Mouse (Mus musculus) CD8-positive naive resting alpha-beta T cell, adult 2 months (primary cell): ENCODE results near the gene Zfp865.
"Not testable (repeated sequence)": the region's sequence is repeated elsewhere in the genome, so short reads cannot be mapped to it uniquely, and the experiment has no call there.

Source experiments
- DNase-seq, 2 experiments: peaks; one replicate each; pipeline ENCODE4 v3.0.0; 2022; ENCODE audit warnings: low read depth in 2 of 2, low spot score in 2 of 2

Gene Zfp865

DNA sequence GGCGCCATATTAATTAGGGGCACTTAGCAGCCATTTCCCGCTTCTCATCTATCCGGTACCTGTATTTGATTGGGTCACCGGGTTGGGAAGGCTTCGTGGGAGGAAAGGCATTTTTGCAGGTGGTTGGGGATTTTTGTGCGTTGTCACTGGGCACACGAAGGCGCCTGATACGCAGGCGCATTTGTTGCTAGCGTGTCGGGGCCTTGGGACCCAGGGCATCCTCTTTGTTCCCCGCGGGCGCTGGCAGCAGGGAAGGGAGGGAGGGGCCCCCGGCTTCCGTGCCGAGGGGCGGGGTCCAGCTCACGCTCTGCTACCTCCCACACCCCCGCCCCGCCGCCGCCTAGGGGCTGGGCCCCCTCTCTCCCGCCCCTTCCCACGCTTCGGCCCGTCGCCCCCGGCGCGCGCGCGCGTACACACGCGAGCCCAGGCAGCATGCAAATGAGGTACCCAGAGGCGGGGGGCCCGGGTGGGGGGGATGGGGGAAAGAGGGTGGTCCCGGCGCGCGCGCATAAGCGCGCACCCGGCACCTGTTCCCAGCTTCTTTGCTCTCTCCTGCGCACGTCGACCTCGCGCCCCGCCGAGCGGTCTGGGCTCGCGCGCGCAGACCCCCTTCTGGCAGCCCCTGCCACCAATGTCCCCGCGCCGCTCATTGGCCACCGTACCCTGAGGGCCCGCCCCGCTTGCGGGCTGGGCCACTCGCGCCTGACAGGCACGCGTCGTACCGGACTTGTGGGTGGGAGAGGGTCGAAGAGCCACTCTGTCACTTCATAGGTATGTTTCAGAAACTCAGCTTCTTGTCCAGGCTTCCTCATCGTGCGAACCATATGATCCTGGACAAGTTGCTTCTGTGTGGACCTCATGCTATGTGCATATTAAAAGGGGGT, 4.8 kb upstream of the Zfp865 start, which contains the start of gene Gm44973:
Gene Gm44973, plus strand, starts transcription at position 379 of the 884 bp plus-strand sequence.
- peak; percentile 82 to 89 for DNase-seq

DNA sequence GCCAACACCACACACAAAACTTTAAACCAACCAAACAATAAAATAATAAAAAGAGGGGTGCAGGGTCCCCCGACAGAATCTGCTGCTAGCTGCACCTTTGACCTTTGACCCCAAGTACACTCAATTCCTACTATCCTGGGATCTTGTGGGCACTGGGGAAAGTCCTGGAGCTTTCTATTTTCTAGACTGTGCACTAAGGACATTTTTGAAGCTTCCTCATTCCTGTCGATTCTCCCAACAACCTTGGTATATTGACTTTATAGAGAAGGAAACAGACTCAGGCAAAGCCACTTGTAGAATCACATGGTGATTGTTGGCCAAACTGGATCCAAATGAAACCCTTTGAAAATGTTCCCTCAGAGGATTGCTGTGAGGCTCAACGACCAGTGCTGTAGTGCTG, 4.1 kb upstream of the Zfp865 start:
- no peak for DNase-seq

DNA sequence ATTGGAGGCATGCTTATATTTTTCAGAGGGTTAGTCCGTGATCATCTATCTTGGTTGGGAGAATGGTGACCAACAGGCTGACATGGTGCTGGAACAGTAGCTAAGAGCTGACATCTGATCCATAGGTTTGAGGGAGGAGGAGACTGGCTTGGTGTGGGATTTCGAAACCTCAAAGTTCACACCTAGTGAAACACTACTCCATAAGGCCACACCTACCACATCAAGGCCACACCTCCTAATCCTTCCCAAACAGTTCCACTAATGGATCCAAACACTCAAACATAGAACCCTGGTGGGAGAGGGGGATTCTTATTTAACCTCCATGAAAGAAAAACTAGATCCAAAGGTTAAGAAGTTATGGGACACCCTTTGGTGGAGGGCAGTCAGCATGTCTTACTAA, 3.3 kb upstream of the Zfp865 start:
- DNase-seq = no peak

DNA sequence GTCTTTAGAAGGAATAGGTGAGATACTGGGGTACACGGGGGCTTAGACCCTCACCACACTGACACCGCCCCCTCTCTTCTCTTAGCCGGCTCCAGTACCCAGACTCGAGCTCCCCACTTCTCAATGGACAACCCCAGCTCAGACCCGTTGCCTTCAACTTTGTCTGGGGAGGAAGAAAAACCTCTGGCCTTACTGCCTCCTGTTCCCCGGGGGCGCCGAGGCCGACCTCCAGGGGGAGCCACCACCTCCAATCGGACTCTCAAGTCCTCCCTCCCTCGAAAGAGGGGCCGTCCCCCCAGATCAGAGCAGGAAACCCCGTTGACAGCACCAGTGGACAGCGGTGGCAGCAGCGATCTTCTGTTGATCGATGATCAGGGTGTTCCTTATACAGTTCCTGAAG, 2.8 kb upstream of the Zfp865 start:
- peak in 1 of 2 experiments; percentile 37 for DNase-seq

DNA sequence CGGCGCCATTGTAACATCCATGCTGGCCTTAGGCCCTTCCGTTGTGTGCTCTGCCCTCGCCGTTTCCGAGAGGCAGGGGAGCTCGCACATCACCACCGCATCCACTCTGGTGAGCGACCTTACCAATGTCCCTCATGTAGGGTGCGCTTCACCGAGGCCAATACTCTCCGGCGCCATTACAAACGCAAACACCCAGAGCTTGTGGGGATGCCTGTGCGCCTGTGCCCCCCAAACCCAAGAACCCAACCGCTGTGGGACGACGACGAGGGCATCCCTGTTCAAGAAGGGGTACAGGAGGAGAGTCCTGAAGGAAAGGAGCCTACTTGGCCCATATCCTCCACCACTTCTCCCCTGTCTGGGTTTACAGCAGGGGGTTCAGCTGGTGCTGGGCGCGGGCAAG, 2.2 kb upstream of the Zfp865 start:
- DNase-seq = no peak

DNA sequence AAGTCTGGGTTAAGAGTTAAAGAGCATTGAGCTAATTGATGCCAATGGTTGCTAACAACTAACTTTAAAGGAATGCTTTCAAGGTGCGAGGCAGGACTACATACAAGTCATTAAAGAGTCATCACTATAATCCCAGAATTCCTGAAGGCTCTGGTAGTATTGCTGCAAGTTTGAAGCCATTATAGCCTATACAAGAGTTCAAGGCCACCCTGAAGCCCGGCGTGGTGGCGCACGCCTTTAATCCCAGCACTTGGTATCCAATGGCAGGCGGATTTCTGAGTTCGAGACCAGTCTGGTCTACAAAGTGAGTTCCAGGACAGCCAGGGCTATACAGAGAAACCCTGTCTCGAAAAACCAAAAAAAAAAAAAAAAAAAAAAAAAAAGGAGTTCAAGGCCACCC, 600 bp upstream of the Zfp865 start:
- DNase-seq = not testable (repeated sequence)

DNA sequence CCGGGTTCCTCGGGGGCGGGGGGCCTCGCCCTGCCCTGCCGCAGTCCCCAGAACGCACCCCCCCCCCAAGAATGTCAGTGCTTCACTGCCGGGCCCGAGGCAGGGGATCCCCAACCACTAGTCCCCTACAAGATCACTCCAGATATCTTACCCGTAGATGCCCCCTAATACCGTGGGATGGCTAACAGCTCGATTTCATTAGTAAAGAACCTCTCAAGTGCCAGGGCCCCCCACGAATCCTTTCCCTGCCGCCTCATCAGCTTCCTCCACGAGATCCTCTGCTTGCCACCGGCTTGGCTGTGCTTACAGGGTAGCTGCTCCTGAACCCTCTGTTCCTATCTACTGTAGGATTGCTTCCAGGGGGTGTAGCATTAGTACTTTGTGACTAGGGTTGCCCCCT, 509 bp downstream of the Zfp865 start:
- no peak for DNase-seq

DNA sequence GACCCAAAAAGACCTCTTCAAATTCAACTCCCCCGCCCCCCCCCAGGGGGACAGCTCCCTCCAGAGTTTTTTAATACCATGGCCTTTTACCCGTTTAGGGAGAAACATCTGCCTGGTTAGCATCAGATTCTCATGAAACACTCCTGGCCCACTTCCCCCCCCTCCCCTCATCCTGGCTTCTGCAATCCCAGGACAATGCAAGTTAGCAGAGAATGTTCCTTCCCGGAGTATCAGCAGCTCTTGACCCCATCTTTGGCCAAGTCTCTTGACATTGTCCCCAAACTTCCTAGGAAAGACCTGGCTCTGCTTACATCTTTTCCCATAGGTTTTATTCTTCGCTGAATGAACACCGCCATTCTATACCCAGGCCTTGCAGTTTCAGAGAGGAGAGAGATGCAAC, 1.0 kb downstream of the Zfp865 start:
- no peak for DNase-seq

DNA sequence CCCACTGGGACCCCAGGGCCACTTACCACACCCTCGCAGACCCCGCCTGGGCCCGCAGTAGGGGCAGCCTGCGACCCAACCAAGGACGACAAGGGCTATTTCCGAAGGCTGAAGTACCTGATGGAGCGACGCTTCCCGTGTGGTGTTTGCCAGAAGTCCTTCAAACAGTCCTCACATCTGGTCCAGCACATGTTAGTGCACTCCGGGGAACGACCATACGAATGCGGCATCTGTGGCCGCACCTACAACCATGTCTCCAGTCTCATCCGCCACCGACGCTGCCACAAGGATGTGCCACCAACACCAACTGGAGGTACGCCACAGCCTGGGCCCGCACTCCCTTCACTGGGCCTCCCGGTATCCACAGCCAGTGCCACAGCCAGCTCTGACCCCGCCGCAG, 9.4 kb downstream of the Zfp865 start:
- no peak for DNase-seq

DNA sequence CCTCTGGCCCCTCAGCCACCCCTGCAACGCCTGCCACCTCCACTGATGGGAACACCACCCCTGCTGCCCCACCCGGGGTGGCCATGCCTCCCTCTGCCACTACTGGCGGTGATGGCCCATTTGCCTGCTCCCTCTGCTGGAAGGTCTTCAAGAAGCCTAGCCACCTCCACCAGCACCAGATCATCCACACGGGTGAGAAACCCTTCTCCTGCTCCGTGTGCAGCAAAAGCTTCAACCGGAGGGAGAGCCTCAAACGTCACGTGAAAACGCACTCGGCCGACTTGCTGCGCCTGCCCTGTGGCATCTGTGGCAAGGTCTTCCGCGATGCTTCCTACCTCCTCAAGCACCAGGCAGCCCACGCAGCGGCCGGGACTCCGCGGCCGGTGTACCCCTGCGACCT, 9.8 kb downstream of the Zfp865 start:
- no peak for DNase-seq

DNA sequence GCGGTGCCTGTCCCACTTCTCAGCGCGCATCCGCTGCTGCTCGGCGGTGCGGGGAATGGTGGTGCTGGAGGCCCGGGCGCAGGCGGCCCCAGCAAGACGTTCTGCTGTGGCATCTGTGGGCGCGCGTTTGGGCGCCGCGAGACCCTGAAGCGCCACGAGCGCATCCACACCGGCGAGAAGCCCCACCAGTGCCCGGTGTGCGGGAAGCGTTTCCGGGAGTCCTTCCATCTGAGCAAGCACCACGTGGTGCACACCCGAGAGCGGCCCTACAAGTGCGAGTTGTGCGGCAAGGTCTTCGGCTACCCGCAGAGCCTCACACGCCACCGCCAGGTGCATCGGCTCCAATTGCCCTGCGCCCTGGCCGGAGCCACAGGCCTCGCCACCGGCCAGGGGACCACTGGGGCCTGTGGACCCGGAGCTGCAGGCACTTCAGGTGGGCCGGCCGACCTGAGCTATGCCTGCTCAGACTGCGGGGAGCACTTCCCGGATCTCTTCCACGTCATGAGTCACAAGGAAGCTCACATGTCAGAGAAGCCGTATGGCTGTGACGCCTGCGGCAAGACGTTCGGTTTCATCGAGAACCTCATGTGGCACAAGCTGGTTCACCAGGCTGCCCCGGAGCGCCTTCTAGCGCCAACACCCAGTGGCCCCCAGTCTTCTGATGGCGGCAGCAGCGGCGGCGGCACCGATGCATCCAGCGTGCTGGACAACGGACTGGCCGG, 10.5 kb downstream of the Zfp865 start:
- no peak for DNase-seq

DNA sequence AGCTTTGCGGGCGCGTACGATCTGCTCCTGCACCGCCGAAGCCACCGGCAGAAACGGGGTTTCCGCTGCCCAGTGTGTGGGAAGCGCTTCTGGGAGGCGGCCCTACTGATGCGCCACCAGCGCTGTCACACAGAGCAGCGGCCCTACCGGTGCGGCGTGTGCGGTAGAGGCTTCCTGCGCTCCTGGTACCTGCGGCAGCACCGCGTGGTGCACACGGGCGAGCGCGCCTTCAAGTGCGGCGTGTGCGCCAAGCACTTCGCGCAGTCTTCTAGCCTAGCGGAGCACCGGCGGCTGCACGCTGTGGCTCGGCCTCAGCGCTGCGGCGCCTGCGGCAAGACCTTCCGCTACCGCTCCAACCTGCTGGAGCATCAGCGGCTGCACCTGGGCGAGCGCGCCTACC, 11.3 kb downstream of the Zfp865 start:
- no peak for DNase-seq

DNA sequence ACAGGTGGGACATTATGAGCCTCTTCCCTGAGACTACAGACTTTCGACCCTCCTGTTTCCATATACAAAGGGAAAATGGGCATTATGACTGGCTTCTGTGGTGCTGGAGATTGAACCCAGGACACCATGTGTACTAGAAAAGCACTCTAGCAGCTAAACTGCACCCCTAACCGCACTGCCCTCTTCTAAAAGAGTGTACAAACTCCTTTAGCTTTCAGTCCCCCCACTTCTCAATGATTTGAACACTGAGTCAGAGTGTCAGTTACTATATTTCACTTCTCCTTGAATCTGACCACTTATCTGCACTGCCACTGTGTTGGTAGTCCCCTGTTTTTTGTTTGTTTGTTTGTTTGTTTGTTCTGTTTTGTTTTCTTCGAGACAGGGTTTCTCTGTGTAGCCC, 13.6 kb downstream of the Zfp865 start, which contains the start of gene 4632433K11Rik:
Gene 4632433K11Rik, plus strand, starts transcription at position 301 of the 400 bp plus-strand sequence.
- no peak for DNase-seq

DNA sequence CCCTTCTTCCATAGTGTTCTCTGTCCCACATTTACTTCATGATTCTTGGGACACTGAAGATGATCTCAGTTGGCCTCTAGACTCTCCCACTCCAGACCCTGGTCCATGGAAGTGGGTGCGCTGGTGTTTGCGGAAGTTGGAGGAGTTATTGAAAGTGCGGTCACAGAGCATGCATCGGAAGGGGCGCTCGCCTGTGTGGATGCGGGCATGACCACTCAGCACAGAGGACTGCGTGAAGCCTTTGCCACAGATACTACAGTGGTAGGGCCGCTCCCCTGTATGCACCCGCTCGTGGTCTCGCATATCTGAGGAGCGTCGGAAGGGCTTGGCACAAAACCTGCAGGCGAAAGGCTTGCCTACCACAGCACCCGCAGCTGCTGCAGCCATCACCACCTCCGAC, 15.5 kb downstream of the Zfp865 start:
- no peak for DNase-seq

DNA sequence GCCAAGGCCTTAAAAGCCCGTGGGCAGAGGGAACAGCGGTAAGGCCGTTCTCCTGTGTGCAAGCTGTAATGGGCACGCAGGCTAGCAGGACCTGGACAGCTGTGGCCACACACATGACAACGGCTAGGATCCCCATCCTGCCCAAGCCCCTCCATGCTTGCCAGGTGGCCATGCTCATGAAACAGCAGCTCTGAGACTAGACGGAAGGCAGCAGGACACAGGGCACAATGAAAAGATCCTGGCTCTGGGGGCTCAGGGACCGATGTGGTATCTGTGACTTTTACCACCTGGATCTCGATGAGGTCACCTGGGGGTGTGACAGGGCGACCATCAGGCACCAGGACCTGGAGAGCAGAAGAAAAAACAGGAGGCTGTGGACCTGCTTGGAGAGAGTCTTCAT, 16.0 kb downstream of the Zfp865 start:
- DNase-seq = no peak

DNA sequence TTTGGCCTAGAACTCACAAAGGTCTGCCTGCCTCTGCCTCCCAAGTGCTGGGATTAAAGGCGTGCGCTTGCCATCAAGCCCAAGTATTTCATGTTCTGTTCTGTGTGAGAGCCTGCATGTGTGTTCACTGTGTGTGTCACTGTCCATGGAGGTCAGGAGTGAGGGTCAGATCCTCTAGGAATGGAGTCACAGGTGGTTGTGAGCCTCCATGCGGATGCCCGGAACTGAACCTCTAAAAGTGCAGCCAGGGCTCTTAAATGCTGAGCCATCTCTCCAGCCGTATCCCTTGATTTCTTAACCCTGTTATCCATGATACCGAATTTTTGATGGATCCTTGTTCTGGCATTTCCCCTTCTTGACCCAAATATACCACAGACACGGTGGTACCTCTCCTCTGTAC, 16.9 kb downstream of the Zfp865 start:
- no peak for DNase-seq

DNA sequence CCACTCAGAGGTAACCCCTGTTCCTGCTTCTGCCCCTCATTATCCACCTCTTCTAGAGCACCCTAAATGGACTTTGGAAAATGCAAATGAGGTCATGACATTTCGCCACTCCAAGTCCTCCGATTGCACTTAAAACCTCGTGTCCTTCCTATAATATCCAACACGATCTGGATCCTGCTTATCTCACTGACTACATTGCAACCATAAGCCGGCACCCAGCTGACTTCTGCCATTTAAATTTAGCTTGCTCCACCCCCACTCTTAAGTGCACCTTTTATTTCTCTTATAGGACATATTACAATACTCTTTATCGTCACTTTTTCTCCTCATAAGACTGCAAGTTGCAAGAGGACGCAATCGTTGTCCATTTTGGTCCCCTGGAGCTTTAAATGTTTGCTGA, 17.3 kb downstream of the Zfp865 start:
- DNase-seq = no peak

DNA sequence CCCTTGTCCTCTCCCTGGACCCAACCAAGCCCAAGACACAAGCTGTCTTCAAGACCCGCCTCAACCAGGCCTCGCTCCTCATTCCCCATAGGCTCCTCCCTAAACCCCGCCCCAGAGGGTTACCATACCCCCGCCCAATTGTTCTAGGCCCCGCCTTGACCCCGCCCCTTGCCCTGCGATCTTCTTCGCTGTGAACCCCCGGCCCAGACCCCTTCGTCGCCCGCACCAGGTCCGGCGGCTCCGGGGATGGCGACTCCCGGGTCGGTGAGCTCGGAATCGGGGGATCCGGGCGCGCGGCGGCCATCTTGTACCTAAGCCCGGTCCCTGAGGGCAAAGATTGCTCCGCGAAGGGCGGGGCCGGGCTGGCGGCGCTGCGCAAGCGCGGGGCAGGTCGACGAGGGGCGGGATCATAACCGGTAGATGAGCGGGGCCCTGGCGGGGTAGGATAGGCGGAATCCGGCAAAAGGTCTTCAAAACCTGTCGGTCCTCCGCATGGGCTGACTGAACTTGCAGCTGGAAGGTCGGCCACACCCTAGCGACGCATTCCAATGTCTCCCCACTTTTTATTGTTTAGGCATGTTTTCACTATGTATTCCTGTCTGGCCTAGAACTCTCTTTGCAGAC, 18.0 kb downstream of the Zfp865 start, which contains the start of gene Zfp784:
Gene Zfp784, minus strand, starts transcription at position 338 of the 624 bp plus-strand sequence.
- peak; percentile 90 to 93 for DNase-seq

DNA sequence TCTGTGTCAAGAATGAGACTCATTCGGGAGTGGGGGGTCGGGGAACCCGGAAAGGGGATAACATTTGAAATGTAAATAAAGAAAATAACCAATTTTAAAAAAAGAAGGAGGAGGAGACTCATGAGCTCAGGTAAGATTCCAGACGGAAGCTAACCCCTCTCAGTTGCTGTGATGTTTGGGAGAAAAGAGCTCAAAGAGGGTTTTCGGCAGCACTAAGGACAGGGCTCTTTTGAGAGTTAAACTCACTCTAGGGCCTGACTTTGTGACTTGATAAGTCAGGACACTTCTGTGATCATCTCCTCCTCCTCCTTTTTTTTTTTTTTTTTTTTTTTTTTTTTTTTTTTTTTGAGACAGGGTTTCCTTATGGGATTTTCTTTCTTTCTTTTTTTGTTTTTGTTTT, 18.8 kb downstream of the Zfp865 start:
- no peak for DNase-seq

DNA sequence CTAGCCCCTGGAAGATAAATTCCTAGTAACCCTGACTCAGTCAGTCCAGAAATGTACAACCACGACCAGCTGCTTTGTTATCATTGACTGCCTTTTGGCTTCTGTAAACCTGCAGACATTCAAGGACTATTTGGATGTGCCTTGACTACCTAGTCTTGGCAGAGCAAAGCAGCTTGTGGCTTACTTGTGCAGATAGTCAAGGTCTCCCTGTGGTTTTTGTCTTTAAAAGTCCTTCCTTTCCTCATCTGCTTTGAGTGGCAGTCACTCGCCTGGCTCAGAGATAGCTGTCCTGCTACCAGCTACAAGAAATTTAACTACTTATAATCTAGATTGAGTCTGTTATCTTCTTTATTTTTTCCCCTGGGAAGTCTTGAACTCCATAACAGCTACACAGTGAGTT, 24.8 kb downstream of the Zfp865 start:
- DNase-seq = no peak

DNA sequence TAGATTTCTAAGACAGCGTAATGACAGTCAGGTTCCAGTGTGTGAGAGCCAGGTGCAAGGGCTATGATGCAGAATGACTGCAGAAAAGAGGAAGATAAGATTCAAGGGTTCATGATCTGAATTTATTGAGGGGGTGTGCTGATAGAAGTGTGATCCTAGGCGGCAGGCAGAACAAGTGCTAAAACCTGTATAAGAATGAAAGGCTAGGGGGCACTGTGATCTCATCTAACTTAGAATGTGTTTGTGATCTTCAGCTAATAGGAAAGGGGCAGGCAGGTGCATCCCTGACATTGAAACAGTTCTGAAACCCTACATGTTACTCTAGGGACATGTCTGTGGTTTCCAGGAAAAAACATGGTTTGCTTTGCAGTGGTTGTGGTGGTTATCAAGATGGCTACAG, 25.9 kb downstream of the Zfp865 start:
- no peak for DNase-seq

DNA sequence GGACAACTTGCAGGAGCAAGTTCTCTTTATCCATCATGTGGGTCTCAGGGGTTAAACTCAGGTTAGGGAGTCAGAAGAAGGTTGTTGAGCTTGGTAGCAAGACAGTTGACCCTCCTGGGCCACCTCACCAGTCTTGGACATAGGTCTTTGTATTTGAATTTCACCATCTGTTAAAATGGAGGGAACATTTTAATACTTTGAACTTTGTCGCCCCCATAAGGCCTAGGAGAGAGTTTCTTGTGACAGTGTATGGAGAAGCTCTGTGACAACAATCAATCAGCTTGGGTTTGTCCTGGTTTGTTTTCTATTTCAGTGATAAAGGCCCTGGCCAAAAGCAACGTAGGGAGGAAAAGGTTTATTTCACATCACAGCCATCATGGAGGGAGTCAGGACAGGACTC, 27.1 kb downstream of the Zfp865 start:
- DNase-seq = peak; percentile 28 to 53
